Mouse (Mus musculus) embryonic facial prominence, embryonic 15.5 days (tissue): Measurements from ENCODE around the gene Mctp2. TPM values are rescaled to one million over a fixed set of nuclear protein-coding genes. Genes with fewer than 3 reads are reported as not detected.
"Not testable (repeated sequence)": the region's sequence is repeated elsewhere in the genome, so short reads cannot be mapped to it uniquely, and the experiment has no call there.

Source experiments
- ATAC-seq: fragments of 200-750 bp; cut with Nextera tagmentation; 2 replicates; pipeline ENCODE4 v1.8.0; 2017; ENCODE audit warnings: low read depth, moderate TSS enrichment; ENCODE audit not compliant: insufficient number of reproducible peaks, low FRiP score, low TSS enrichment
- H3K27ac ChIP-seq: fragments of 300-500 bp; sonication (generic); replicated peaks from 2 replicates; pipeline ENCODE4 v1.5.1; 2015; ENCODE audit warnings: mild to moderate bottlenecking, inconsistent platforms
- H3K27me3 ChIP-seq: fragments of 300-500 bp; sonication (generic); 2 replicates; pipeline ENCODE4 v1.6.1; 2015; ENCODE audit warnings: inconsistent platforms
- H3K36me3 ChIP-seq: fragments of 300-500 bp; sonication (generic); 2 replicates; pipeline ENCODE4 v1.6.1; 2015; ENCODE audit warnings: mild to moderate bottlenecking, inconsistent platforms
- H3K4me1 ChIP-seq: fragments of 300-500 bp; sonication (generic); 2 replicates; pipeline ENCODE4 v1.6.1; 2015; ENCODE audit warnings: inconsistent platforms
- H3K4me2 ChIP-seq: fragments of 300-500 bp; sonication (generic); replicated peaks from 2 replicates; pipeline ENCODE4 v1.6.1; 2015; ENCODE audit warnings: mild to moderate bottlenecking, inconsistent platforms
- H3K4me3 ChIP-seq: fragments of 300-500 bp; sonication (generic); replicated peaks from 2 replicates; pipeline ENCODE4 v1.5.1; 2015; ENCODE audit warnings: mild to moderate bottlenecking, inconsistent platforms
- H3K9ac ChIP-seq: fragments of 300-500 bp; sonication (generic); 2 replicates; pipeline ENCODE4 v1.6.1; 2015; ENCODE audit warnings: inconsistent platforms
- H3K9me3 ChIP-seq: fragments of 300-500 bp; sonication (generic); replicated peaks from 2 replicates; pipeline ENCODE4 v1.6.1; 2016; ENCODE audit warnings: inconsistent platforms
- WGBS: fragments of 180-500 bp; shearing (Covaris S2); methylation state at CpG from one replicate; pipeline ENCODE4 v1.1.7; 2015; 5-methylcytosine and 5-hydroxymethylcytosine counted together
- polyA plus RNA-seq: library from polyadenylated mRNA; unstranded; fragments of >200 nt; fragmentation: Nextera tagmentation; extraction: Ambion mirVana; gene quantifications from 2 replicates; pipeline ENCODE4 v1.2.1, GENCODE M21; 2015

Gene Mctp2
- polyA plus RNA-seq, 1 experiment from 2014 or later, result 1.7 TPM

- Histone ChIP-seq H3K4me1 (no peaks in the 10 kb centered on the region), H3K27ac (no peak overlapping the region), H3K36me3 (no peaks in the 10 kb centered on the region), H3K4me3 (no peak overlapping the region), H3K9me3 (no peaks in the 10 kb centered on the region), H3K4me2 (no peak overlapping the region), H3K27me3 (no peaks in the 10 kb centered on the region), H3K9ac (no peak overlapping the region)
- 79% methylated on average over 6 of the region's 6 CpGs for WGBS
- ATAC-seq, result no peak
These were observed 34.9 kb downstream of the Mctp2 start for GRCm38 (mm10) chr7:72271546-72271945.

GRCm38 (mm10) chr7:72269994-72270393, 36.4 kb downstream of the Mctp2 start:
- H3K27me3 ChIP-seq, result no peaks in the 10 kb centered on the region
- WGBS, result 77% methylated on average over 6 of the region's 6 CpGs
- no peaks in the 10 kb centered on the region for H3K4me1 ChIP-seq
- no peak overlapping the region for H3K27ac ChIP-seq
- no peak for ATAC-seq
- H3K4me2 ChIP-seq, result no peak overlapping the region
- H3K4me3 ChIP-seq, result no peak overlapping the region
- H3K9ac ChIP-seq, result no peak overlapping the region
- H3K36me3 ChIP-seq, result no peaks in the 10 kb centered on the region
- H3K9me3 ChIP-seq, result no peaks in the 10 kb centered on the region

GRCm38 (mm10) chr7:72260766-72261655, 45.4 kb downstream of the Mctp2 start:
- Histone ChIP-seq H3K36me3 (no peaks in the 10 kb centered on the region), H3K9me3 (no peaks in the 10 kb centered on the region), H3K9ac (no peak overlapping the region), H3K4me1 (no peaks in the 10 kb centered on the region), H3K27me3 (no peaks in the 10 kb centered on the region), H3K4me3 (no peak overlapping the region), H3K27ac (no peak overlapping the region), H3K4me2 (no peak overlapping the region)
- no peak for ATAC-seq
- 83% methylated on average over 8 of the region's 8 CpGs for WGBS

GRCm38 (mm10) chr7:72259045-72259444, 47.4 kb downstream of the Mctp2 start:
- no peak overlapping the region for H3K27ac ChIP-seq

GRCm38 (mm10) chr7:72250326-72250725, 56.1 kb downstream of the Mctp2 start:
- 92% methylated on average over 9 of the region's 9 CpGs for WGBS
- not testable (repeated sequence) for H3K9ac ChIP-seq, ATAC-seq, H3K36me3 ChIP-seq, H3K4me2 ChIP-seq, H3K27ac ChIP-seq, H3K27me3 ChIP-seq, H3K9me3 ChIP-seq, H3K4me1 ChIP-seq, H3K4me3 ChIP-seq

More at GRCm38 (mm10) chr7:72259045-72259444, 47.4 kb downstream of the Mctp2 start:
- Histone ChIP-seq H3K36me3 (no peaks in the 10 kb centered on the region), H3K4me3 (no peak overlapping the region), H3K9ac (no peak overlapping the region), H3K27me3 (no peaks in the 10 kb centered on the region), H3K4me2 (no peak overlapping the region), H3K9me3 (no peaks in the 10 kb centered on the region), H3K4me1 (no peaks in the 10 kb centered on the region)
- no peak for ATAC-seq
- 93% methylated on average over 10 of the region's 10 CpGs for WGBS

GRCm38 (mm10) chr7:72241269-72241668, 65.1 kb downstream of the Mctp2 start:
- no peak overlapping the region for H3K4me2 ChIP-seq
- ATAC-seq, result no peak
- no peaks in the 10 kb centered on the region for H3K36me3 ChIP-seq
- no peaks in the 10 kb centered on the region for H3K27me3 ChIP-seq
- no peak overlapping the region for H3K9ac ChIP-seq
- 94% methylated on average over 9 of the region's 9 CpGs for WGBS
- H3K27ac ChIP-seq, result no peak overlapping the region
- no peak overlapping the region for H3K4me3 ChIP-seq
- no peaks in the 10 kb centered on the region for H3K9me3 ChIP-seq
- H3K4me1 ChIP-seq, result no peaks in the 10 kb centered on the region

- Histone ChIP-seq H3K27ac (no peak overlapping the region), H3K27me3 (no peaks in the 10 kb centered on the region), H3K4me3 (no peak overlapping the region), H3K9me3 (no peaks in the 10 kb centered on the region), H3K9ac (no peak overlapping the region), H3K36me3 (no peaks in the 10 kb centered on the region), H3K4me1 (no peaks in the 10 kb centered on the region), H3K4me2 (no peak overlapping the region)
- no peak for ATAC-seq
- 30% methylated on average over 3 of the region's 3 CpGs for WGBS
These were observed 66.5 kb downstream of the Mctp2 start for GRCm38 (mm10) chr7:72239782-72240493.

- no peak overlapping the region for H3K4me2 ChIP-seq
- no peaks in the 10 kb centered on the region for H3K4me1 ChIP-seq
- no peak for ATAC-seq
- no peak overlapping the region for H3K27ac ChIP-seq
- no peaks in the 10 kb centered on the region for H3K9me3 ChIP-seq
- no peaks in the 10 kb centered on the region for H3K27me3 ChIP-seq
- no peaks in the 10 kb centered on the region for H3K36me3 ChIP-seq
- no peak overlapping the region for H3K4me3 ChIP-seq
- WGBS, result 43% methylated on average over 4 of the region's 4 CpGs
- H3K9ac ChIP-seq, result no peak overlapping the region
These were observed 67.8 kb downstream of the Mctp2 start for GRCm38 (mm10) chr7:72238575-72238974.

- Histone ChIP-seq H3K4me2 (no peak overlapping the region), H3K9me3 (no peaks in the 10 kb centered on the region), H3K9ac (no peak overlapping the region), H3K27ac (no peak overlapping the region), H3K4me3 (no peak overlapping the region), H3K27me3 (no peaks in the 10 kb centered on the region), H3K36me3 (no peaks in the 10 kb centered on the region), H3K4me1 (no peaks in the 10 kb centered on the region)
- no peak for ATAC-seq
- 40% methylated on average over 6 of the region's 6 CpGs for WGBS
These were observed 71.9 kb downstream of the Mctp2 start for GRCm38 (mm10) chr7:72234433-72234998.

GRCm38 (mm10) chr7:72231182-72231877, 75.1 kb downstream of the Mctp2 start:
- ATAC-seq, result no peak
- H3K27ac ChIP-seq, result no peak overlapping the region
- WGBS, result 46% methylated on average over 7 of the region's 7 CpGs
- H3K36me3 ChIP-seq, result no peaks in the 10 kb centered on the region
- H3K4me1 ChIP-seq, result no peaks in the 10 kb centered on the region
- H3K4me2 ChIP-seq, result no peak overlapping the region
- H3K4me3 ChIP-seq, result no peak overlapping the region
- H3K27me3 ChIP-seq, result no peaks in the 10 kb centered on the region
- H3K9ac ChIP-seq, result no peak overlapping the region
- H3K9me3 ChIP-seq, result no peaks in the 10 kb centered on the region

- H3K4me1 ChIP-seq, result no peaks in the 10 kb centered on the region
- H3K9me3 ChIP-seq, result no peaks in the 10 kb centered on the region
- no peak overlapping the region for H3K4me3 ChIP-seq
- no peak overlapping the region for H3K4me2 ChIP-seq
- H3K27ac ChIP-seq, result no peak overlapping the region
- H3K36me3 ChIP-seq, result no peaks in the 10 kb centered on the region
- ATAC-seq, result no peak
- no peak overlapping the region for H3K9ac ChIP-seq
- no peaks in the 10 kb centered on the region for H3K27me3 ChIP-seq
- 55% methylated on average over 7 of the region's 7 CpGs for WGBS
These were observed 76.5 kb downstream of the Mctp2 start for GRCm38 (mm10) chr7:72229925-72230324.
